ENCODE assay signal across 10 mouse cellular contexts in the genomic region with DNA sequence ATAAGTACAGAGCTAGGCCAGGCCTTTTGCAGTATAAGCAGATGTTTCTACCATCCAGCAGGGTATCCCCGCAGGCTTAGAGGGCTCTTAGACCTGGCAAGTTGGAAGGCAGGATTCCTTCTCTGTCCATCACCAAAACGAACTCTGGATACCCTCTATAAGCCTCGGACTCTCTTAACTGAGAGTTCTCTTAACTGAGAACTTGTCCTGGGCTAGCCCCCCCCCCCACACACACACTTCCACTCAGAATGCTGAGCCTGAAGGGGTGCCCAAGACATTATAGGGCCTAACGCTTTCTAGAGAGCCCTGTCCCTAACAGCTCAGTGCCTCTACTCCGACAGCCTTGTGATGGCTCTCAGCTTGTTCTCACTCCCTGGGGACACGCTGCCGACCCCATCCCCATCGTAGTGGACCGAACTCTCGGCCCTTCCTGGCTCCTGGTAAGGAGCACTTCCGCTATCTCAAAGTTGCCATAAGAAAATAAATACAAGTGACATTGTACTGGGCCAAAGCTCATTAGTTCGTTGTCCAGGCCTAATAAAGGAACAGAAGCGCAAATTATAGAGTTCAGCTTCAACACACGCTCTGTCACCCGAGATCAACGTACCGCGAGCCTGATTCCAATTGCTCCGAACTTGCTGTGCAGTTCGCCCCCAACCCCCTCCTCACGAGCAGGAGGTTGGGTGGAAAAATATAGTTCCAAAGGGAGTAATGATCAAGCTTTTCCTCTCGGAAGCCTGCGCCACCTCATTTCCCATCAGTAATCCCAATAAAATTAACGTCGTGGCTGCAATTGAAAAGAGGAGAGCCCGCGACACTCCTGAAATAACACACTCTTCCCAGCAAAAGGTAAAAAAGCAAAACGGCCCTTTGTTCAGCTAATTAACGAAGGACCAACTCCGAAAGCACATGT. TPM values are rescaled to one million over a fixed set of nuclear protein-coding genes. Genes with fewer than 3 reads are reported as not detected.
DNase-seq lines count a peak whose midpoint lies in the region; ATAC-seq and TF ChIP-seq lines count a peak whose summit lies in the region.
"Had no signal": no experiment of that assay in that cellular context is flagged by ENCODE, and none has a peak within 500 bp of the region (broad histone marks: within the 10 kb centered on the region; RNA-seq: fewer than 3 reads in every experiment).

No protein-coding gene starts in this region.

- peak overlapping the region; percentile 31 for H3K4me2 ChIP-seq in heart, postnatal 0 days (ENCODE audit: low read depth, low read length)
- peak overlapping the region; percentile 73 for H3K4me2 ChIP-seq in limb, embryonic 13.5 days (replicated peaks)
- H3K4me2 ChIP-seq in stomach, embryonic 14.5 days (replicated peaks; ENCODE audit: low read depth, low read length): peak overlapping the region; percentile 78

- H3K36me3 ChIP-seq in heart, postnatal 0 days (replicated peaks; ENCODE audit: control insufficient read depth, insufficient read depth, low read length): no peaks in the 10 kb centered on the region
- H3K36me3 ChIP-seq in limb, embryonic 13.5 days: no peaks in the 10 kb centered on the region
- peaks cover 7% of the 10 kb centered on the region; the same call in 1 of the 2 replicates for H3K36me3 ChIP-seq in stomach, embryonic 14.5 days (ENCODE audit: control insufficient read depth, insufficient read depth, low read length)

- 54% methylated on average over 30 of the region's 30 CpGs for whole genome bisulfite sequencing in lung, adult 2 months
- 21% methylated on average over 30 of the region's 30 CpGs for WGBS in heart, postnatal 0 days
- WGBS in limb, embryonic 13.5 days: 13% methylated on average over 30 of the region's 30 CpGs
- WGBS in stomach, embryonic 14.5 days: 24% methylated on average over 30 of the region's 30 CpGs

- no peaks in the 10 kb centered on the region for H3K9me3 ChIP-seq in heart, postnatal 0 days (replicated peaks; ENCODE audit: control insufficient read depth, low read length)
- no peaks in the 10 kb centered on the region for H3K9me3 ChIP-seq in limb, embryonic 13.5 days
- H3K9me3 ChIP-seq in stomach, embryonic 14.5 days (ENCODE audit: control insufficient read depth, low read depth, low read length): no peaks in the 10 kb centered on the region

- no peak for ATAC-seq in heart, postnatal 0 days (ENCODE audit: insufficient read depth, low read depth)
- ATAC-seq in limb, embryonic 13.5 days (ENCODE audit: low FRiP score, low read depth): no peak
- no peak for ATAC-seq in stomach, embryonic 14.5 days (ENCODE audit: insufficient number of reproducible peaks, insufficient read depth, low FRiP score, low read depth)

- TF ChIP-seq CTCF in lung, adult 2 months (IDR thresholded peaks at IDR 0.05; ENCODE audit: insufficient read depth, low read length): no peak
- no peak for TF ChIP-seq CTCF in heart, postnatal 0 days (IDR thresholded peaks at IDR 0.05; ENCODE audit: low read depth)

- no peak overlapping the region for H3K9ac ChIP-seq in heart, postnatal 0 days (replicated peaks; ENCODE audit: low read depth, low read length)
- peak overlapping the region; percentile 39 for H3K9ac ChIP-seq in limb, embryonic 13.5 days
- peak overlapping the region; percentile 45 for H3K9ac ChIP-seq in stomach, embryonic 14.5 days (replicated peaks; ENCODE audit: low read depth, low read length)

- TF ChIP-seq POLR2A in lung, adult 2 months (IDR thresholded peaks at IDR 0.05; ENCODE audit: borderline replicate concordance, extremely low read depth, low read depth, low read length): no peak

- peak; percentile 2 for DNase-seq in lung, adult 2 months
- DNase-seq in lung, postnatal 14 days: no peak
- no peak for DNase-seq in heart, postnatal 0 days (ENCODE audit: low spot score)
- no peak for DNase-seq in spleen, postnatal 14 days (ENCODE audit: low spot score in 2 of 2)
- no peak for DNase-seq in layer of hippocampus, postnatal 14 days (ENCODE audit: low spot score in 2 of 2)
- no peak for DNase-seq in layer of hippocampus, adult 11-12 months (ENCODE audit: low spot score)
- DNase-seq: embryo, embryonic 11 days had no signal

- peaks cover 2% of the 10 kb centered on the region for H3K4me1 ChIP-seq in lung, adult 2 months (ENCODE audit: control insufficient read depth, insufficient read depth, low read length)
- no peaks in the 10 kb centered on the region for H3K4me1 ChIP-seq in heart, postnatal 0 days (ENCODE audit: control insufficient read depth, insufficient read depth)
- H3K4me1 ChIP-seq in limb, embryonic 13.5 days: peaks cover 71% of the 10 kb centered on the region
- H3K4me1 ChIP-seq in stomach, embryonic 14.5 days (ENCODE audit: control insufficient read depth, insufficient read depth, low read length): peaks cover 45% of the 10 kb centered on the region; the same call in 1 of the 2 replicates

- H3K27ac ChIP-seq in heart, postnatal 0 days (ENCODE audit: low read depth): peak overlapping the region; percentile 2; the same call in 1 of the 2 replicates
- H3K27ac ChIP-seq in limb, embryonic 13.5 days: peak overlapping the region; percentile 33; the same call in 1 of the 2 replicates
- H3K27ac ChIP-seq in stomach, embryonic 14.5 days (ENCODE audit: low read length): peak overlapping the region; percentile 98

- no peak overlapping the region for H3K4me3 ChIP-seq in lung, adult 2 months (replicated peaks; ENCODE audit: extremely low read depth, low read depth, low read length)
- 0 out of 2 replicates have a peak overlapping the region, but pooled peaks have one; percentile 7 for H3K4me3 ChIP-seq in heart, postnatal 0 days (ENCODE audit: low read depth, low read length)
- H3K4me3 ChIP-seq in limb, embryonic 13.5 days: peak overlapping the region; percentile 65
- H3K4me3 ChIP-seq in stomach, embryonic 14.5 days (ENCODE audit: low read depth, low read length): peak overlapping the region; percentile 58

- TF ChIP-seq EP300 in heart, postnatal 0 days (IDR thresholded peaks at IDR 0.05; ENCODE audit: low read depth): no peak

- H3K27me3 ChIP-seq in heart, postnatal 0 days (ENCODE audit: control insufficient read depth, insufficient read depth, low read length): peaks cover 91% of the 10 kb centered on the region
- H3K27me3 ChIP-seq in limb, embryonic 13.5 days: peaks cover 58% of the 10 kb centered on the region
- no peaks in the 10 kb centered on the region for H3K27me3 ChIP-seq in stomach, embryonic 14.5 days (ENCODE audit: control insufficient read depth, insufficient read depth, low read length)

RNA-seq across cellular contexts. Expression of a gene that starts 18.2 kb away (rescaled TPM):
- polyA plus RNA-seq in lung, adult 2 months (2012; rRNA removed): 231 and 263 TPM in 2 replicates
- 7.5 and 8.3 TPM in 2 replicates for total RNA-seq in heart, postnatal 0 days (2014; rRNA removed; ENCODE audit: low replicate concordance)
- 18.2 and 18.9 TPM in 2 replicates for polyA plus RNA-seq in heart, postnatal 0 days (2015; fragmentation: Nextera tagmentation; extraction: Ambion mirVana)
- 62.3 and 65.9 TPM in 2 replicates for polyA plus RNA-seq in limb, embryonic 13.5 days (2015; fragmentation: Nextera tagmentation; extraction: Ambion mirVana)
- 106 and 111 TPM in 2 replicates for polyA plus RNA-seq in stomach, embryonic 14.5 days (2014; fragmentation: Nextera tagmentation; extraction: Ambion mirVana)
- total RNA-seq in layer of hippocampus, postnatal 14 days (2021): 10 to 100 TPM; 46.4 to 51.8 TPM
- total RNA-seq: MEL had no signal

Comparison
In these comparisons a context has a peak if more than half of its experiments do, and no peak if none do; other contexts are left out.
1. H3K27ac ChIP-seq: peak in every context shown above with its lines; median percentile 98 in stomach, embryonic 14.5 days; 33 in limb, embryonic 13.5 days; 2 in heart, postnatal 0 days.